Mouse (Mus musculus) cerebellum, adult 9-10 months (tissue): ENCODE data around the gene Epha1.
A peak's percentile ranks its signal among the peaks of the same experiment; 100 is the strongest.

Experiments
- DNase-seq: peaks from one replicate; pipeline ENCODE4 v3.0.0; 2022

The Epha1 gene

GRCm38 (mm10) chr6:42372816-42373547, at the start of gene Epha1:
TSS of gene Epha1 (minus strand) at chr6:42373268.
- DNase-seq = peak; percentile 74

- DNase-seq = no peak
Measured at GRCm38 (mm10) chr6:42421439-42421838, 48.4 kb upstream of the Epha1 start.

- no peak for DNase-seq
Measured at GRCm38 (mm10) chr6:42419443-42419842, 46.4 kb upstream of the Epha1 start.

GRCm38 (mm10) chr6:42405134-42405533, 32.1 kb upstream of the Epha1 start, which contains the start of gene Tas2r135:
TSS of gene Tas2r135 (plus strand) at chr6:42405434.
- no peak for DNase-seq

GRCm38 (mm10) chr6:42399938-42400337, 26.9 kb upstream of the Epha1 start, which contains the start of gene Tas2r143:
TSS of gene Tas2r143 (plus strand) at chr6:42400238.
- DNase-seq = no peak

GRCm38 (mm10) chr6:42398998-42399397, 25.9 kb upstream of the Epha1 start:
- DNase-seq = no peak

- DNase-seq = no peak
Measured at GRCm38 (mm10) chr6:42398285-42398684, 25.2 kb upstream of the Epha1 start.

GRCm38 (mm10) chr6:42397041-42397657, 24.1 kb upstream of the Epha1 start:
- no peak for DNase-seq

- peak; percentile 38 for DNase-seq
Measured at GRCm38 (mm10) chr6:42395960-42396809, 23.1 kb upstream of the Epha1 start.

- DNase-seq = no peak
Measured at GRCm38 (mm10) chr6:42391796-42392330, 18.8 kb upstream of the Epha1 start.

GRCm38 (mm10) chr6:42385635-42386034, 12.6 kb upstream of the Epha1 start:
- no peak for DNase-seq

GRCm38 (mm10) chr6:42383360-42383759, 10.3 kb upstream of the Epha1 start:
- DNase-seq = no peak

- no peak for DNase-seq
Measured at GRCm38 (mm10) chr6:42381916-42382381, 8.9 kb upstream of the Epha1 start.

GRCm38 (mm10) chr6:42381221-42381620, 8.2 kb upstream of the Epha1 start:
- no peak for DNase-seq

- peak; percentile 72 for DNase-seq
Measured at GRCm38 (mm10) chr6:42380416-42381144, 7.5 kb upstream of the Epha1 start.

- DNase-seq = no peak
Measured at GRCm38 (mm10) chr6:42379551-42379950, 6.5 kb upstream of the Epha1 start.

- no peak for DNase-seq
Measured at GRCm38 (mm10) chr6:42377280-42377679, 4.2 kb upstream of the Epha1 start.

- DNase-seq = no peak
Measured at GRCm38 (mm10) chr6:42376504-42377019, 3.5 kb upstream of the Epha1 start.

- no peak for DNase-seq
Measured at GRCm38 (mm10) chr6:42376016-42376415, 2.9 kb upstream of the Epha1 start.

GRCm38 (mm10) chr6:42375131-42375530, 2.1 kb upstream of the Epha1 start:
- no peak for DNase-seq

GRCm38 (mm10) chr6:42374701-42375100, 1.6 kb upstream of the Epha1 start:
- no peak for DNase-seq
